Mouse (Mus musculus): ENCODE measurements around the gene Chst4.
"Not testable (repeated sequence)": the region's sequence is repeated elsewhere in the genome, so short reads cannot be mapped to it uniquely, and the experiment has no call there.

Gene Chst4

GRCm38 (mm10) chr8:110064606-110065365, 25.2 kb upstream of the Chst4 start:
- TF ChIP-seq NANOG (IDR thresholded peaks at IDR 0.05; ENCODE audit: borderline replicate concordance, low read length) = no peak
- no peak for TF ChIP-seq CTCF (conservative IDR thresholded peaks at IDR 0.05; ENCODE audit: low read length)
- TF ChIP-seq POU5F1 (IDR thresholded peaks at IDR 0.05; ENCODE audit: borderline replicate concordance, low read length) = no peak
- H3K4me3 ChIP-seq (replicated peaks; ENCODE audit: low read length) = no peak overlapping the region
- no peaks in the 10 kb centered on the region for H3K36me3 ChIP-seq (ENCODE audit: insufficient read depth, low read length)
- H3K9me3 ChIP-seq (ENCODE audit: low read length) = peaks cover 7% of the 10 kb centered on the region; the same call in 1 of the 2 replicates
- H3K27me3 ChIP-seq (ENCODE audit: insufficient read depth, low read length) = no peaks in the 10 kb centered on the region
- H3K4me1 ChIP-seq (replicated peaks; ENCODE audit: low read depth, low read length) = no peaks in the 10 kb centered on the region

- Histone ChIP-seq H3K4me3 (replicated peaks; ENCODE audit: low read length) (no peak overlapping the region), H3K9me3 (ENCODE audit: low read length) (peaks cover 7% of the 10 kb centered on the region; the same call in 1 of the 2 replicates), H3K4me1 (replicated peaks; ENCODE audit: low read depth, low read length) (no peaks in the 10 kb centered on the region), H3K36me3 (ENCODE audit: insufficient read depth, low read length) (no peaks in the 10 kb centered on the region), H3K27me3 (ENCODE audit: insufficient read depth, low read length) (no peaks in the 10 kb centered on the region)
- TF ChIP-seq POU5F1 (IDR thresholded peaks at IDR 0.05; ENCODE audit: borderline replicate concordance, low read length) = no peak
- TF ChIP-seq NANOG (IDR thresholded peaks at IDR 0.05; ENCODE audit: borderline replicate concordance, low read length) = no peak
- no peak for TF ChIP-seq CTCF (conservative IDR thresholded peaks at IDR 0.05; ENCODE audit: low read length)
Observed at GRCm38 (mm10) chr8:110064161-110064560, 24.6 kb upstream of the Chst4 start.

GRCm38 (mm10) chr8:110058207-110058606, 18.7 kb upstream of the Chst4 start:
- H3K9me3 ChIP-seq (ENCODE audit: low read length) = 0 out of 2 replicates have a peak, but pooled peaks cover 3% of the 10 kb centered on the region

GRCm38 (mm10) chr8:110051208-110051607, 11.7 kb upstream of the Chst4 start:
- H3K4me3 ChIP-seq (replicated peaks; ENCODE audit: low read length) = no peak overlapping the region
- TF ChIP-seq NANOG (IDR thresholded peaks at IDR 0.05; ENCODE audit: borderline replicate concordance, low read length) (no peak), CTCF (conservative IDR thresholded peaks at IDR 0.05; ENCODE audit: low read length) (no peak), POU5F1 (IDR thresholded peaks at IDR 0.05; ENCODE audit: borderline replicate concordance, low read length) (no peak)
- no peaks in the 10 kb centered on the region for H3K27me3 ChIP-seq (ENCODE audit: insufficient read depth, low read length)
- no peaks in the 10 kb centered on the region for H3K36me3 ChIP-seq (ENCODE audit: insufficient read depth, low read length)
- no peaks in the 10 kb centered on the region for H3K4me1 ChIP-seq (replicated peaks; ENCODE audit: low read depth, low read length)
- H3K9me3 ChIP-seq (ENCODE audit: low read length) = no peaks in the 10 kb centered on the region

More at GRCm38 (mm10) chr8:110058207-110058606, 18.7 kb upstream of the Chst4 start:
- TF ChIP-seq CTCF (conservative IDR thresholded peaks at IDR 0.05; ENCODE audit: low read length) = no peak
- TF ChIP-seq NANOG (IDR thresholded peaks at IDR 0.05; ENCODE audit: borderline replicate concordance, low read length) = no peak
- TF ChIP-seq POU5F1 (IDR thresholded peaks at IDR 0.05; ENCODE audit: borderline replicate concordance, low read length) = no peak
- H3K36me3 ChIP-seq (ENCODE audit: insufficient read depth, low read length) = no peaks in the 10 kb centered on the region
- peaks cover 8% of the 10 kb centered on the region; the same call in 1 of the 2 replicates for H3K27me3 ChIP-seq (ENCODE audit: insufficient read depth, low read length)
- peaks cover 6% of the 10 kb centered on the region for H3K4me1 ChIP-seq (replicated peaks; ENCODE audit: low read depth, low read length)
- no peak overlapping the region for H3K4me3 ChIP-seq (replicated peaks; ENCODE audit: low read length)

- no peaks in the 10 kb centered on the region for H3K4me1 ChIP-seq (replicated peaks; ENCODE audit: low read depth, low read length)
- H3K4me3 ChIP-seq (replicated peaks; ENCODE audit: low read length) = no peak overlapping the region
- no peaks in the 10 kb centered on the region for H3K36me3 ChIP-seq (ENCODE audit: insufficient read depth, low read length)
- TF ChIP-seq CTCF (conservative IDR thresholded peaks at IDR 0.05; ENCODE audit: low read length) (no peak), POU5F1 (IDR thresholded peaks at IDR 0.05; ENCODE audit: borderline replicate concordance, low read length) (no peak), NANOG (IDR thresholded peaks at IDR 0.05; ENCODE audit: borderline replicate concordance, low read length) (no peak)
- peaks cover 5% of the 10 kb centered on the region; the same call in 1 of the 2 replicates for H3K27me3 ChIP-seq (ENCODE audit: insufficient read depth, low read length)
- H3K9me3 ChIP-seq (ENCODE audit: low read length) = peaks cover 5% of the 10 kb centered on the region; the same call in 1 of the 2 replicates
Observed at GRCm38 (mm10) chr8:110040509-110040908, 969 bp upstream of the Chst4 start.

- no peak for TF ChIP-seq CTCF (conservative IDR thresholded peaks at IDR 0.05; ENCODE audit: low read length)
- TF ChIP-seq NANOG (IDR thresholded peaks at IDR 0.05; ENCODE audit: borderline replicate concordance, low read length) = no peak
- no peak for TF ChIP-seq POU5F1 (IDR thresholded peaks at IDR 0.05; ENCODE audit: borderline replicate concordance, low read length)
Observed at GRCm38 (mm10) chr8:110039216-110039615, 324 bp downstream of the Chst4 start.

GRCm38 (mm10) chr8:110036156-110036555, 3.4 kb downstream of the Chst4 start:
- no peaks in the 10 kb centered on the region for H3K4me1 ChIP-seq (replicated peaks; ENCODE audit: low read depth, low read length)
- H3K9me3 ChIP-seq (ENCODE audit: low read length) = peaks cover 5% of the 10 kb centered on the region; the same call in 1 of the 2 replicates
- TF ChIP-seq NANOG (IDR thresholded peaks at IDR 0.05; ENCODE audit: borderline replicate concordance, low read length) = no peak
- TF ChIP-seq CTCF (conservative IDR thresholded peaks at IDR 0.05; ENCODE audit: low read length) = no peak
- TF ChIP-seq POU5F1 (IDR thresholded peaks at IDR 0.05; ENCODE audit: borderline replicate concordance, low read length) = no peak

More at GRCm38 (mm10) chr8:110039216-110039615, 324 bp downstream of the Chst4 start:
- no peaks in the 10 kb centered on the region for H3K4me1 ChIP-seq (replicated peaks; ENCODE audit: low read depth, low read length)
- H3K27me3 ChIP-seq (ENCODE audit: insufficient read depth, low read length) = peaks cover 5% of the 10 kb centered on the region; the same call in 1 of the 2 replicates
- no peaks in the 10 kb centered on the region for H3K36me3 ChIP-seq (ENCODE audit: insufficient read depth, low read length)
- H3K9me3 ChIP-seq (ENCODE audit: low read length) = peaks cover 5% of the 10 kb centered on the region; the same call in 1 of the 2 replicates
- H3K4me3 ChIP-seq (replicated peaks; ENCODE audit: low read length) = no peak overlapping the region

GRCm38 (mm10) chr8:110034331-110034730, 5.2 kb downstream of the Chst4 start:
- no peaks in the 10 kb centered on the region for H3K4me1 ChIP-seq (replicated peaks; ENCODE audit: low read depth, low read length)
- TF ChIP-seq NANOG (IDR thresholded peaks at IDR 0.05; ENCODE audit: borderline replicate concordance, low read length) = no peak
- TF ChIP-seq CTCF (conservative IDR thresholded peaks at IDR 0.05; ENCODE audit: low read length) = no peak
- no peak for TF ChIP-seq POU5F1 (IDR thresholded peaks at IDR 0.05; ENCODE audit: borderline replicate concordance, low read length)
- peaks cover 5% of the 10 kb centered on the region; the same call in 1 of the 2 replicates for H3K9me3 ChIP-seq (ENCODE audit: low read length)
- no peak overlapping the region for H3K4me3 ChIP-seq (replicated peaks; ENCODE audit: low read length)
- H3K27me3 ChIP-seq (ENCODE audit: insufficient read depth, low read length) = peaks cover 18% of the 10 kb centered on the region; the same call in 1 of the 2 replicates
- no peaks in the 10 kb centered on the region for H3K36me3 ChIP-seq (ENCODE audit: insufficient read depth, low read length)

More at GRCm38 (mm10) chr8:110036156-110036555, 3.4 kb downstream of the Chst4 start:
- Histone ChIP-seq H3K36me3 (ENCODE audit: insufficient read depth, low read length) (no peaks in the 10 kb centered on the region), H3K4me3 (replicated peaks; ENCODE audit: low read length) (no peak overlapping the region), H3K27me3 (ENCODE audit: insufficient read depth, low read length) (peaks cover 9% of the 10 kb centered on the region; the same call in 1 of the 2 replicates)

- H3K27me3 ChIP-seq (ENCODE audit: insufficient read depth, low read length) = peaks cover 15% of the 10 kb centered on the region; the same call in 1 of the 2 replicates
- not testable (repeated sequence) for H3K36me3 ChIP-seq (ENCODE audit: insufficient read depth, low read length); H3K4me3 ChIP-seq (replicated peaks; ENCODE audit: low read length); H3K4me1 ChIP-seq (replicated peaks; ENCODE audit: low read depth, low read length); H3K9me3 ChIP-seq (ENCODE audit: low read length)
Observed at GRCm38 (mm10) chr8:110033771-110034170, 5.8 kb downstream of the Chst4 start.

All from E14TG2a.4 (cell line).